Mouse (Mus musculus) heart, embryonic 16.5 days (tissue): Measurements from ENCODE around the gene Fra10ac1. TPM values are rescaled to one million over a fixed set of nuclear protein-coding genes. Genes with fewer than 3 reads are reported as not detected.

Source experiments
- ATAC-seq: fragments of 200-750 bp; cut with Nextera tagmentation; replicated peaks from 2 replicates; pipeline ENCODE4 v1.8.0; 2017; ENCODE audit warnings: moderate number of reproducible peaks; ENCODE audit not compliant: insufficient read depth, low FRiP score; ENCODE audit errors: extremely low read depth
- H3K27ac ChIP-seq: fragments of 300-500 bp; sonication (generic); 2 replicates; pipeline ENCODE4 v1.5.1; 2014; ENCODE audit warnings: mild to moderate bottlenecking, low read length, control low read depth, moderate library complexity
- H3K27me3 ChIP-seq: fragments of 300-500 bp; sonication (generic); 2 replicates; pipeline ENCODE4 v1.6.1; 2014; ENCODE audit warnings: low read length, mixed read lengths; ENCODE audit not compliant: control insufficient read depth, insufficient read depth
- H3K36me3 ChIP-seq: fragments of 300-500 bp; sonication (generic); 2 replicates; pipeline ENCODE4 v1.6.1; 2014; ENCODE audit not compliant: control insufficient read depth, insufficient read depth
- H3K4me1 ChIP-seq: fragments of 300-500 bp; sonication (generic); 2 replicates; pipeline ENCODE4 v1.6.1; 2014; ENCODE audit warnings: low read length, mixed read lengths; ENCODE audit not compliant: control insufficient read depth, insufficient read depth
- H3K4me2 ChIP-seq: fragments of 300-500 bp; sonication (generic); 2 replicates; pipeline ENCODE4 v1.6.1; 2014; ENCODE audit warnings: low read depth, mild to moderate bottlenecking, control low read depth, low read length
- H3K4me3 ChIP-seq: fragments of 300-500 bp; sonication (generic); 2 replicates; pipeline ENCODE4 v1.5.1; 2014; ENCODE audit warnings: mild to moderate bottlenecking, control low read depth, low read length
- H3K9ac ChIP-seq: fragments of 300-500 bp; sonication (generic); 2 replicates; pipeline ENCODE4 v1.6.1; 2014; ENCODE audit warnings: low read length, control low read depth
- H3K9me3 ChIP-seq: fragments of 300-500 bp; sonication (generic); replicated peaks from 2 replicates; pipeline ENCODE4 v1.6.1; 2016; ENCODE audit warnings: low read length; ENCODE audit not compliant: control insufficient read depth
- WGBS: fragments of 180-500 bp; shearing (Covaris S2); extraction: QIAGEN DNeasy Blood & Tissue Kit; methylation state at CpG from one replicate; pipeline ENCODE4 v1.1.7; 2014; 5-methylcytosine and 5-hydroxymethylcytosine counted together
- polyA plus RNA-seq: library from polyadenylated mRNA; unstranded; fragments of >200 nt; fragmentation: Nextera tagmentation; extraction: Ambion mirVana; gene quantifications from 2 replicates; pipeline ENCODE4 v1.2.1, GENCODE M21; 2015

The Fra10ac1 gene
- polyA plus RNA-seq, 1 experiment from 2014 or later = 29.2 TPM

DNA sequence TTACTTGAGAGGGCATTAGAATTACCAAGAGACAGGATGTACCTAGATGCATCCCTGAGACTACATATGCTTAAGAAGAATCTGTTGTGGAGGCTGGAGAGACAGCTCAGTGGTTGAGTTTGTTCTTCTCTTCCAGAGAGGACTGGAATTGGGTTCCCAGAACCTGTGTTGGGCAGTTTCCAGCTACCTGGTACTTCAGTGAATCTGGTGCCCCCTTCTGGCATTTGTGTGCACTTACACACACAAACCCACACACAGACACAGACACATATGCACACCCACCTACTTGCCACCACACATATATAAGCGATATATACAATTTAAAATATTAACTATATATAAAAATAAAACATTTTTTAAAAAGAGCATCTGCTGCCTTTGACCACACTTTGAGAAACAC lies 67.7 kb downstream of the Fra10ac1 start:
- 93% methylated on average over 1 of the region's 1 CpGs for WGBS
- no peak overlapping the region for H3K27ac ChIP-seq

DNA sequence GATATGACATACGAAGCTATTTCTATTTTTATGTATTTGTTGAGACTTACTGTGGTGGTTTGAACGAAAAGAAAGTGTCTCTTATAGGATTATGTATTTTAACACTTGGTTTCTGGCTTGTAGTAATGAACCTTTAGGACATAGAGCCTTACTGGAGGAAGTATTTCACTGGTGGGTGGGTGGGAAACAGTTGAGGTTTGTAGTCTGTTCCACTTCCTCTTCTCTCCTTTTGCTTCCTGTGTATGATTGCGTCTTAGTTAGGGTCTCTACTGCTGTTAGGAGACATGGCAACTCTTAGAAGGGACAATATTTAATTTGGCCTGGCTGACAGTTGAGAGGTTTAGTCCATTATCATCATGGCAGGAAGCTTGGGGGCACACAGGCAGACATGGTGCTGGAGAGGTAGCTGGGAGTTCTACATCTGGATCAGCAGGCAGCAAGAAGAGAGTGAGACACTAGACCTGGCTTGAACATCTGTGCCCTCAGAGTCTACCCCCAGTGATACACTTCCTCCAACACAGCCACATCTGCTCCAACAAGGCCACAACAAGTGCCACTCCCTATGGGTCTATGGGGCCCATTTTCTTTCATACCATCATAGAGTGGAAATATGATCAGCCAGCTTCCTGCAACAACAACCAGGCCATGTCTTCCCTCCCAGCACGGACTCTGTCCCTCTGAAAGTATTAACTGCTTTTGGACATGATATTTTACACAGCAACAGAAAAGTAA lies 80.2 kb downstream of the Fra10ac1 start:
- Histone ChIP-seq H3K36me3 (no peaks in the 10 kb centered on the region), H3K4me3 (no peak overlapping the region), H3K4me2 (no peak overlapping the region), H3K9ac (no peak overlapping the region), H3K27me3 (no peaks in the 10 kb centered on the region), H3K27ac (no peak overlapping the region), H3K4me1 (no peaks in the 10 kb centered on the region), H3K9me3 (no peaks in the 10 kb centered on the region)
- no peak for ATAC-seq
- 59% methylated on average over 4 of the region's 4 CpGs for WGBS

More for the DNA sequence above, 67.7 kb downstream of the Fra10ac1 start:
- H3K9me3 ChIP-seq = no peaks in the 10 kb centered on the region; the same call in 1 of the 2 replicates
- no peaks in the 10 kb centered on the region for H3K27me3 ChIP-seq
- no peaks in the 10 kb centered on the region for H3K4me1 ChIP-seq
- no peaks in the 10 kb centered on the region for H3K36me3 ChIP-seq
- no peak overlapping the region for H3K9ac ChIP-seq
- no peak for ATAC-seq
- no peak overlapping the region for H3K4me2 ChIP-seq
- no peak overlapping the region for H3K4me3 ChIP-seq

Other genes with a start within 250 kb of the Fra10ac1 start
- gene Myof, start 180.6 kb downstream of the Fra10ac1 start, polyA plus RNA-seq = 5.5 and 6.7 TPM in 2 replicates
- gene Cep55, start 169.1 kb downstream of the Fra10ac1 start, polyA plus RNA-seq = 28.5 and 33.5 TPM in 2 replicates
- 0.35 and 0.49 TPM in 2 replicates for gene Ffar4, start 127.1 kb downstream of the Fra10ac1 start, polyA plus RNA-seq
- gene Rbp4, start 98.9 kb downstream of the Fra10ac1 start, polyA plus RNA-seq = 4.3 and 4.5 TPM in 2 replicates
- gene Pde6c, start 91.4 kb downstream of the Fra10ac1 start, polyA plus RNA-seq = not detected in 2 replicates
- gene Lgi1, start 40.4 kb upstream of the Fra10ac1 start, polyA plus RNA-seq = 0.17 and 0.25 TPM in 2 replicates
- 1.2 and 1.9 TPM in 2 replicates for gene Slc35g1, start 171.8 kb upstream of the Fra10ac1 start, polyA plus RNA-seq